Mouse (Mus musculus): ENCODE results near the gene Fgfr2. TPM values are rescaled to one million over a fixed set of nuclear protein-coding genes. Genes with fewer than 3 reads are reported as not detected.
"Not testable (repeated sequence)": the region's sequence is repeated elsewhere in the genome, so short reads cannot be mapped to it uniquely, and the experiment has no call there.

Fgfr2 gene
- polyA plus RNA-seq, 1 experiment from 2014 or later: 20.3 TPM

- Histone ChIP-seq H3K4me2 (ENCODE audit: low read depth, low read length) (no peak overlapping the region), H3K27me3 (ENCODE audit: control insufficient read depth, insufficient read depth, low read length) (no peaks in the 10 kb centered on the region), H3K36me3 (ENCODE audit: control insufficient read depth, insufficient read depth) (no peaks in the 10 kb centered on the region), H3K4me3 (ENCODE audit: low read length) (no peak overlapping the region), H3K27ac (ENCODE audit: low read length) (no peak overlapping the region), H3K4me1 (ENCODE audit: control insufficient read depth, insufficient read depth, low read length) (peaks cover 24% of the 10 kb centered on the region), H3K9ac (ENCODE audit: low read length) (no peak overlapping the region), H3K9me3 (replicated peaks; ENCODE audit: control insufficient read depth, low read length) (no peaks in the 10 kb centered on the region)
- no peak for ATAC-seq (replicated peaks; ENCODE audit: extremely low read depth, insufficient read depth, low FRiP score)
- 89% methylated on average over 7 of the region's 7 CpGs for WGBS
Measured at GRCm38 (mm10) chr7:130147230-130147629, 2975.9 kb downstream of the Fgfr2 start.

- no peak for ATAC-seq (replicated peaks; ENCODE audit: extremely low read depth, insufficient read depth, low FRiP score)
- WGBS: 88% methylated on average over 4 of the region's 4 CpGs
- Histone ChIP-seq H3K4me3 (ENCODE audit: low read length) (no peak overlapping the region), H3K27me3 (ENCODE audit: control insufficient read depth, insufficient read depth, low read length) (no peaks in the 10 kb centered on the region), H3K27ac (ENCODE audit: low read length) (no peak overlapping the region), H3K36me3 (ENCODE audit: control insufficient read depth, insufficient read depth) (no peaks in the 10 kb centered on the region), H3K4me2 (ENCODE audit: low read depth, low read length) (no peak overlapping the region), H3K4me1 (ENCODE audit: control insufficient read depth, insufficient read depth, low read length) (peaks cover 32% of the 10 kb centered on the region), H3K9ac (ENCODE audit: low read length) (no peak overlapping the region), H3K9me3 (replicated peaks; ENCODE audit: control insufficient read depth, low read length) (no peaks in the 10 kb centered on the region)
Measured at GRCm38 (mm10) chr7:130145211-130145610, 2977.9 kb downstream of the Fgfr2 start.

- ATAC-seq (replicated peaks; ENCODE audit: extremely low read depth, insufficient read depth, low FRiP score): 0 out of 2 replicates have a peak, but pooled peaks have one; percentile 4
- Histone ChIP-seq H3K36me3 (ENCODE audit: control insufficient read depth, insufficient read depth) (no peaks in the 10 kb centered on the region), H3K4me2 (ENCODE audit: low read depth, low read length) (no peak overlapping the region), H3K27ac (ENCODE audit: low read length) (no peak overlapping the region), H3K27me3 (ENCODE audit: control insufficient read depth, insufficient read depth, low read length) (no peaks in the 10 kb centered on the region), H3K4me1 (ENCODE audit: control insufficient read depth, insufficient read depth, low read length) (peaks cover 25% of the 10 kb centered on the region), H3K4me3 (ENCODE audit: low read length) (no peak overlapping the region), H3K9me3 (replicated peaks; ENCODE audit: control insufficient read depth, low read length) (no peaks in the 10 kb centered on the region), H3K9ac (ENCODE audit: low read length) (no peak overlapping the region)
- WGBS: 42% methylated on average over 7 of the region's 7 CpGs
Measured at GRCm38 (mm10) chr7:130143371-130143770, 2979.8 kb downstream of the Fgfr2 start.

GRCm38 (mm10) chr7:130141088-130141873 is 2981.9 kb downstream of the Fgfr2 start:
- H3K4me2 ChIP-seq (ENCODE audit: low read depth, low read length): no peak overlapping the region
- H3K36me3 ChIP-seq (ENCODE audit: control insufficient read depth, insufficient read depth): no peaks in the 10 kb centered on the region
- peaks cover 22% of the 10 kb centered on the region for H3K4me1 ChIP-seq (ENCODE audit: control insufficient read depth, insufficient read depth, low read length)
- ATAC-seq (replicated peaks; ENCODE audit: extremely low read depth, insufficient read depth, low FRiP score): peak; percentile 74
- H3K9ac ChIP-seq (ENCODE audit: low read length): no peak overlapping the region
- H3K27ac ChIP-seq (ENCODE audit: low read length): peak overlapping the region; percentile 55
- 21% methylated on average over 3 of the region's 3 CpGs for WGBS
- H3K27me3 ChIP-seq (ENCODE audit: control insufficient read depth, insufficient read depth, low read length): no peaks in the 10 kb centered on the region
- H3K4me3 ChIP-seq (ENCODE audit: low read length): no peak overlapping the region
- no peaks in the 10 kb centered on the region for H3K9me3 ChIP-seq (replicated peaks; ENCODE audit: control insufficient read depth, low read length)

GRCm38 (mm10) chr7:130134924-130135365 is 2988.2 kb downstream of the Fgfr2 start:
- no peak for ATAC-seq (replicated peaks; ENCODE audit: extremely low read depth, insufficient read depth, low FRiP score)
- Histone ChIP-seq H3K36me3 (ENCODE audit: control insufficient read depth, insufficient read depth) (no peaks in the 10 kb centered on the region), H3K4me1 (ENCODE audit: control insufficient read depth, insufficient read depth, low read length) (no peaks in the 10 kb centered on the region), H3K27me3 (ENCODE audit: control insufficient read depth, insufficient read depth, low read length) (peaks cover 2% of the 10 kb centered on the region; the same call in 1 of the 2 replicates), H3K4me3 (ENCODE audit: low read length) (no peak overlapping the region), H3K27ac (ENCODE audit: low read length) (no peak overlapping the region), H3K9me3 (replicated peaks; ENCODE audit: control insufficient read depth, low read length) (no peaks in the 10 kb centered on the region), H3K9ac (ENCODE audit: low read length) (no peak overlapping the region), H3K4me2 (ENCODE audit: low read depth, low read length) (no peak overlapping the region)
- 23% methylated on average over 3 of the region's 3 CpGs for WGBS

- H3K9me3 ChIP-seq (replicated peaks; ENCODE audit: control insufficient read depth, low read length); H3K4me1 ChIP-seq (ENCODE audit: control insufficient read depth, insufficient read depth, low read length); H3K4me2 ChIP-seq (ENCODE audit: low read depth, low read length); H3K9ac ChIP-seq (ENCODE audit: low read length); H3K27me3 ChIP-seq (ENCODE audit: control insufficient read depth, insufficient read depth, low read length); ATAC-seq (replicated peaks; ENCODE audit: extremely low read depth, insufficient read depth, low FRiP score); H3K27ac ChIP-seq (ENCODE audit: low read length); H3K4me3 ChIP-seq (ENCODE audit: low read length); H3K36me3 ChIP-seq (ENCODE audit: control insufficient read depth, insufficient read depth): not testable (repeated sequence)
Measured at GRCm38 (mm10) chr7:130134428-130134827, 2988.7 kb downstream of the Fgfr2 start.

GRCm38 (mm10) chr7:130130226-130130625 is 2992.9 kb downstream of the Fgfr2 start:
- no peak for ATAC-seq (replicated peaks; ENCODE audit: extremely low read depth, insufficient read depth, low FRiP score)
- no peaks in the 10 kb centered on the region for H3K4me1 ChIP-seq (ENCODE audit: control insufficient read depth, insufficient read depth, low read length)
- 83% methylated on average over 5 of the region's 5 CpGs for WGBS

GRCm38 (mm10) chr7:130129359-130129960 is 2993.7 kb downstream of the Fgfr2 start:
- Histone ChIP-seq H3K4me1 (ENCODE audit: control insufficient read depth, insufficient read depth, low read length) (no peaks in the 10 kb centered on the region), H3K27ac (ENCODE audit: low read length) (no peak overlapping the region), H3K4me3 (ENCODE audit: low read length) (no peak overlapping the region), H3K27me3 (ENCODE audit: control insufficient read depth, insufficient read depth, low read length) (peaks cover 2% of the 10 kb centered on the region; the same call in 1 of the 2 replicates), H3K9ac (ENCODE audit: low read length) (no peak overlapping the region), H3K36me3 (ENCODE audit: control insufficient read depth, insufficient read depth) (no peaks in the 10 kb centered on the region), H3K4me2 (ENCODE audit: low read depth, low read length) (no peak overlapping the region), H3K9me3 (replicated peaks; ENCODE audit: control insufficient read depth, low read length) (no peaks in the 10 kb centered on the region)
- ATAC-seq (replicated peaks; ENCODE audit: extremely low read depth, insufficient read depth, low FRiP score): no peak
- 36% methylated on average over 16 of the region's 16 CpGs for WGBS

More at GRCm38 (mm10) chr7:130130226-130130625, 2992.9 kb downstream of the Fgfr2 start:
- no peak overlapping the region for H3K27ac ChIP-seq (ENCODE audit: low read length)
- no peaks in the 10 kb centered on the region for H3K9me3 ChIP-seq (replicated peaks; ENCODE audit: control insufficient read depth, low read length)
- peaks cover 2% of the 10 kb centered on the region; the same call in 1 of the 2 replicates for H3K27me3 ChIP-seq (ENCODE audit: control insufficient read depth, insufficient read depth, low read length)
- no peaks in the 10 kb centered on the region for H3K36me3 ChIP-seq (ENCODE audit: control insufficient read depth, insufficient read depth)
- no peak overlapping the region for H3K4me2 ChIP-seq (ENCODE audit: low read depth, low read length)
- no peak overlapping the region for H3K9ac ChIP-seq (ENCODE audit: low read length)
- H3K4me3 ChIP-seq (ENCODE audit: low read length): no peak overlapping the region

GRCm38 (mm10) chr7:130121507-130121906 is 3001.6 kb downstream of the Fgfr2 start:
- Histone ChIP-seq H3K36me3 (ENCODE audit: control insufficient read depth, insufficient read depth) (no peaks in the 10 kb centered on the region), H3K27ac (ENCODE audit: low read length) (no peak overlapping the region), H3K9ac (ENCODE audit: low read length) (no peak overlapping the region), H3K4me2 (ENCODE audit: low read depth, low read length) (no peak overlapping the region), H3K4me1 (ENCODE audit: control insufficient read depth, insufficient read depth, low read length) (no peaks in the 10 kb centered on the region), H3K9me3 (replicated peaks; ENCODE audit: control insufficient read depth, low read length) (no peaks in the 10 kb centered on the region; the same call in 1 of the 2 replicates), H3K4me3 (ENCODE audit: low read length) (no peak overlapping the region), H3K27me3 (ENCODE audit: control insufficient read depth, insufficient read depth, low read length) (no peaks in the 10 kb centered on the region)
- WGBS: 43% methylated on average over 2 of the region's 2 CpGs
- ATAC-seq (replicated peaks; ENCODE audit: extremely low read depth, insufficient read depth, low FRiP score): no peak
